Mouse (Mus musculus) testis, adult 2 months (tissue): Measurements from ENCODE around the gene Laptm4a.

ENCODE experiments used
- CTCF ChIP-seq: fragments of 200-500 bp; IDR thresholded peaks from 2 replicates; pipeline ENCODE4 v1.5.1; 2012; ENCODE audit warnings: low read depth, mild to moderate bottlenecking, inconsistent platforms, low read length, moderate library complexity; ENCODE audit not compliant: control insufficient read depth, insufficient read depth, insufficient replicate concordance
- POLR2A ChIP-seq: fragments of 200-500 bp; IDR thresholded peaks from 2 replicates; pipeline ENCODE4 v1.6.1; 2012; ENCODE audit warnings: low read depth, mild to moderate bottlenecking, inconsistent platforms, low read length, moderate library complexity; ENCODE audit not compliant: control insufficient read depth

DNA sequence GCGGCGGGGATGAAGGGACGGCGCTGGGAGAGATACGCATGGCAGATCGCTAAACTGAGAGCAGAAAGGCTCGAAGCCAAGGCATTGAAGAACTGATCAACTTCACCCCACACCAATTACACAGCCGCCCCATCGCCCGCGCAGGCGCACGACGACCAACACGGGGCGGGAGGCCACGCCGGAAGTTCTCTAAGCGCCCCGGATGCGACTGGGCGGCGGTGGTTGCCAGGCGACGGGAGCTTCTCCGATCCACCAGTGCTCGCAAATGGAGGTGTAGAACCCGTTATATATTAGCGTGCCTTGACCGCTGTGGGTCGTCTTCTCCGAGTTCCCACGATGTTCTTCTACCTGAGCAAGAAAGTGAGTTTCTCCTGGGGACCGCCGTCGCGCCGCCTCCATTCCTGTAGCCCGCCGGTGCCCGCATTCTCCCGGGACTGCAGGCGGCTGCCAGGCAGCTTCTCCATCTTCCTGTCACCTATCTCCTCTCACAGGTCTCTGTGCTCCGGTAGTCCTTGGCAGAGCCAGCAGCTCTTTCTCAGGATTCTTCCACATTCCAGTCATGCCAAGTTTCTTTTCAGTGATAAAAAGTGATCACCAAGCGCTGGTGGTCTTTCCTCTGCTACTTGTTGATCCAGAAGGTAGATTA lies 52.5 kb downstream of the Laptm4a start, which contains the start of gene Wdr35:
- TF ChIP-seq POLR2A (peak; percentile 85), CTCF (no peak)
